In genomic region chr5:107233366-107234354, GRCm38 (mm10) we compare ENCODE assay signal across 8 mouse cellular contexts. TPM values are rescaled to one million over a fixed set of nuclear protein-coding genes. Genes with fewer than 3 reads are reported as not detected.
DNase-seq lines count a peak whose midpoint lies in the region; ATAC-seq and TF ChIP-seq lines count a peak whose summit lies in the region.

No protein-coding gene starts in this region.

- no peak for TF ChIP-seq CTCF in lung, embryonic 14.5 days (IDR thresholded peaks at IDR 0.05; ENCODE audit: low read depth)
- TF ChIP-seq CTCF in lung, adult 2 months (IDR thresholded peaks at IDR 0.05; ENCODE audit: insufficient read depth, low read length) = no peak
- TF ChIP-seq CTCF in small intestine, adult 2 months (IDR thresholded peaks at IDR 0.05; ENCODE audit: extremely low read depth, insufficient read length, insufficient replicate concordance, low read depth, low read length) = no peak
- no peak for TF ChIP-seq CTCF in left cerebral cortex, adult 2 months (IDR thresholded peaks at IDR 0.05)

- H3K27me3 ChIP-seq in lung, embryonic 14.5 days (ENCODE audit: insufficient read depth, low read length) = no peaks in the 10 kb centered on the region
- H3K27me3 ChIP-seq in heart, embryonic 15.5 days = no peaks in the 10 kb centered on the region
- no peaks in the 10 kb centered on the region for H3K27me3 ChIP-seq in limb, embryonic 10.5 days (ENCODE audit: low read depth, poor library complexity, severe bottlenecking)
- no peaks in the 10 kb centered on the region for H3K27me3 ChIP-seq in small intestine, adult 2 months (ENCODE audit: control insufficient read depth, insufficient read depth, low read length)
- H3K27me3 ChIP-seq in forebrain, embryonic 14.5 days (replicated peaks; ENCODE audit: control insufficient read depth, insufficient read depth, low read length) = 0 out of 2 replicates have a peak, but pooled peaks cover 12% of the 10 kb centered on the region

- 33% methylated on average over 14 of the region's 14 CpGs for WGBS in lung, embryonic 14.5 days
- WGBS in lung, adult 2 months = 37% methylated on average over 14 of the region's 14 CpGs
- WGBS in heart, embryonic 15.5 days = 37% methylated on average over 14 of the region's 14 CpGs
- WGBS in limb, embryonic 10.5 days = 70% methylated on average over 14 of the region's 14 CpGs
- WGBS in small intestine, adult 2 months = 72% methylated on average over 14 of the region's 14 CpGs
- 84% methylated on average over 14 of the region's 14 CpGs for WGBS in forebrain, embryonic 14.5 days

- H3K4me2 ChIP-seq in lung, embryonic 14.5 days = no peak overlapping the region
- H3K4me2 ChIP-seq in heart, embryonic 15.5 days = no peak overlapping the region
- H3K4me2 ChIP-seq in forebrain, embryonic 14.5 days (ENCODE audit: low read length) = no peak overlapping the region

- TF ChIP-seq POLR2A in lung, adult 2 months (IDR thresholded peaks at IDR 0.05; ENCODE audit: borderline replicate concordance, extremely low read depth, low read depth, low read length) = no peak
- no peak for TF ChIP-seq POLR2A in small intestine, adult 2 months (IDR thresholded peaks at IDR 0.05; ENCODE audit: low read depth, low read length)

- H3K36me3 ChIP-seq in lung, embryonic 14.5 days (ENCODE audit: insufficient read depth) = no peaks in the 10 kb centered on the region
- no peaks in the 10 kb centered on the region for H3K36me3 ChIP-seq in heart, embryonic 15.5 days
- no peaks in the 10 kb centered on the region for H3K36me3 ChIP-seq in limb, embryonic 10.5 days
- H3K36me3 ChIP-seq in small intestine, adult 2 months (ENCODE audit: control insufficient read depth, insufficient read depth, low read length) = no peaks in the 10 kb centered on the region
- no peaks in the 10 kb centered on the region for H3K36me3 ChIP-seq in forebrain, embryonic 14.5 days (ENCODE audit: control insufficient read depth, insufficient read depth, low read length)

- no peak overlapping the region for H3K9ac ChIP-seq in lung, embryonic 14.5 days
- H3K9ac ChIP-seq in heart, embryonic 15.5 days = 0 out of 2 replicates have a peak overlapping the region, but pooled peaks have one; percentile 13
- H3K9ac ChIP-seq in forebrain, embryonic 14.5 days (ENCODE audit: low read length) = no peak overlapping the region

- peak overlapping the region; percentile 28 for H3K27ac ChIP-seq in lung, embryonic 14.5 days (ENCODE audit: low read depth)
- H3K27ac ChIP-seq in heart, embryonic 15.5 days = peak overlapping the region; percentile 81
- peak overlapping the region; percentile 63 for H3K27ac ChIP-seq in limb, embryonic 10.5 days
- H3K27ac ChIP-seq in small intestine, adult 2 months (ENCODE audit: insufficient read depth, low read depth, low read length) = peak overlapping the region; percentile 27
- H3K27ac ChIP-seq in left cerebral cortex, adult 2 months = no peak overlapping the region
- no peak overlapping the region for H3K27ac ChIP-seq in forebrain, embryonic 14.5 days (ENCODE audit: low read depth, low read length)

- intact Hi-C loops in left cerebral cortex, adult 2 months (cut with DNase I) = no loop called here

- no peaks in the 10 kb centered on the region for H3K9me3 ChIP-seq in lung, embryonic 14.5 days (ENCODE audit: low read depth, low read length)
- no peaks in the 10 kb centered on the region for H3K9me3 ChIP-seq in heart, embryonic 15.5 days (replicated peaks)
- H3K9me3 ChIP-seq in limb, embryonic 10.5 days (replicated peaks) = no peaks in the 10 kb centered on the region
- no peaks in the 10 kb centered on the region for H3K9me3 ChIP-seq in forebrain, embryonic 14.5 days (replicated peaks; ENCODE audit: control insufficient read depth, low read length)

- no peak overlapping the region for H3K4me3 ChIP-seq in lung, embryonic 14.5 days (ENCODE audit: low read depth, low read length)
- H3K4me3 ChIP-seq in lung, adult 2 months (replicated peaks; ENCODE audit: extremely low read depth, low read depth, low read length) = no peak overlapping the region
- no peak overlapping the region for H3K4me3 ChIP-seq in heart, embryonic 15.5 days
- no peak overlapping the region for H3K4me3 ChIP-seq in limb, embryonic 10.5 days
- no peak overlapping the region for H3K4me3 ChIP-seq in small intestine, adult 2 months (ENCODE audit: low read depth, low read length)
- no peak overlapping the region for H3K4me3 ChIP-seq in left cerebral cortex, adult 2 months
- no peak overlapping the region for H3K4me3 ChIP-seq in forebrain, embryonic 14.5 days (ENCODE audit: low read depth, low read length)

- DNase-seq in lung, embryonic 14.5 days = peak; percentile 66
- no peak for DNase-seq in lung, adult 2 months
- no peak for DNase-seq in limb, embryonic 10.5 days (ENCODE audit: low spot score)
- DNase-seq in layer of hippocampus, adult 9-10 months (ENCODE audit: low spot score) = no peak
- DNase-seq in left cerebral cortex, adult 2 months (ENCODE audit: extremely low spot score in 1 of 2, low spot score in 2 of 2) = no peak
- DNase-seq in forebrain, embryonic 14.5 days (ENCODE audit: low spot score) = no peak

- ATAC-seq in lung, embryonic 14.5 days (ENCODE audit: insufficient read depth) = peak; percentile 20; the same call in 1 of the 2 replicates
- ATAC-seq in heart, embryonic 15.5 days (replicated peaks; ENCODE audit: insufficient number of reproducible peaks, insufficient read depth, low FRiP score, low read depth) = no peak; the same call in 1 of the 2 replicates
- no peak for ATAC-seq in forebrain, embryonic 14.5 days

- H3K4me1 ChIP-seq in lung, embryonic 14.5 days (ENCODE audit: insufficient read depth) = peaks cover 41% of the 10 kb centered on the region
- peaks cover 27% of the 10 kb centered on the region for H3K4me1 ChIP-seq in lung, adult 2 months (ENCODE audit: control insufficient read depth, insufficient read depth, low read length)
- peaks cover 67% of the 10 kb centered on the region for H3K4me1 ChIP-seq in heart, embryonic 15.5 days (replicated peaks)
- peaks cover 67% of the 10 kb centered on the region for H3K4me1 ChIP-seq in limb, embryonic 10.5 days
- peaks cover 3% of the 10 kb centered on the region; the same call in 1 of the 2 replicates for H3K4me1 ChIP-seq in small intestine, adult 2 months (ENCODE audit: control insufficient read depth, insufficient read depth, insufficient read length, low read length)
- H3K4me1 ChIP-seq in forebrain, embryonic 14.5 days (ENCODE audit: control insufficient read depth, insufficient read depth, low read length) = no peaks in the 10 kb centered on the region

RNA-seq across cellular contexts. Expression of gene Tgfbr3, which starts 55.8 kb away (rescaled TPM):
- 23.8 and 23.9 TPM in 2 replicates for polyA plus RNA-seq in lung, embryonic 14.5 days (2014; fragmentation: Nextera tagmentation; extraction: Ambion mirVana)
- polyA plus RNA-seq in lung, adult 2 months (2012; rRNA removed) = 44.8 and 47.3 TPM in 2 replicates
- 16.8 and 23.8 TPM in 2 replicates for polyA plus RNA-seq in heart, embryonic 15.5 days (2015; fragmentation: Nextera tagmentation; extraction: Ambion mirVana)
- 12.1 and 13.6 TPM in 2 replicates for polyA plus RNA-seq in limb, embryonic 10.5 days (2016; fragmentation: Nextera tagmentation; extraction: Ambion mirVana)
- 6.2 and 7.5 TPM in 2 replicates for polyA plus RNA-seq in small intestine, adult 2 months (2012; rRNA removed)
- 10 to 100 TPM; 10.8 to 11.3 TPM for total RNA-seq in left cerebral cortex, adult 2 months (2021)
- polyA plus RNA-seq in forebrain, embryonic 14.5 days (2014; fragmentation: Nextera tagmentation; extraction: Ambion mirVana) = 2.2 and 3.5 TPM in 2 replicates

Comparison
In these comparisons a context has a peak if more than half of its experiments do, and no peak if none do; other contexts are left out.
1. H3K27ac ChIP-seq: peak in lung, embryonic 14.5 days (single experiment), heart, embryonic 15.5 days (single experiment), limb, embryonic 10.5 days (single experiment) and small intestine, adult 2 months (single experiment); none in left cerebral cortex, adult 2 months (single experiment) and forebrain, embryonic 14.5 days (single experiment).